Mouse (Mus musculus) lung, embryonic 15.5 days (tissue): ENCODE measurements around the gene Map1b. TPM values are rescaled to one million over a fixed set of nuclear protein-coding genes. Genes with fewer than 3 reads are reported as not detected.

Source experiments
- ATAC-seq: fragments of 200-750 bp; cut with Nextera tagmentation; 2 replicates; pipeline ENCODE4 v1.8.0; 2017; ENCODE audit warnings: moderate number of reproducible peaks, borderline replicate concordance; ENCODE audit not compliant: low FRiP score, low TSS enrichment; ENCODE audit errors: extremely low read depth
- H3K27ac ChIP-seq: fragments of 300-500 bp; sonication (generic); 2 replicates; pipeline ENCODE4 v1.5.1; 2015; ENCODE audit warnings: moderate library complexity, mild to moderate bottlenecking, inconsistent platforms
- H3K27me3 ChIP-seq: fragments of 300-500 bp; sonication (generic); 2 replicates; pipeline ENCODE4 v1.6.1; 2015; ENCODE audit warnings: inconsistent platforms
- H3K36me3 ChIP-seq: fragments of 300-500 bp; sonication (generic); 2 replicates; pipeline ENCODE4 v1.6.1; 2015; ENCODE audit warnings: inconsistent platforms
- H3K4me1 ChIP-seq: fragments of 300-500 bp; sonication (generic); 2 replicates; pipeline ENCODE4 v1.6.1; 2015; ENCODE audit warnings: inconsistent platforms
- H3K4me2 ChIP-seq: fragments of 300-500 bp; sonication (generic); 2 replicates; pipeline ENCODE4 v1.6.1; 2015; ENCODE audit warnings: inconsistent platforms, mild to moderate bottlenecking, moderate library complexity
- H3K4me3 ChIP-seq: fragments of 300-500 bp; sonication (generic); 2 replicates; pipeline ENCODE4 v1.5.1; 2015; ENCODE audit warnings: mild to moderate bottlenecking, inconsistent platforms
- H3K9ac ChIP-seq: fragments of 300-500 bp; sonication (generic); 2 replicates; pipeline ENCODE4 v1.6.1; 2015; ENCODE audit warnings: inconsistent platforms
- H3K9me3 ChIP-seq: fragments of 300-500 bp; sonication (generic); 2 replicates; pipeline ENCODE4 v1.6.1; 2016; ENCODE audit warnings: inconsistent platforms
- WGBS: fragments of 180-500 bp; shearing (Covaris S2); methylation state at CpG from one replicate; pipeline ENCODE4 v1.1.7; 2015; 5-methylcytosine and 5-hydroxymethylcytosine counted together
- polyA plus RNA-seq: library from polyadenylated mRNA; unstranded; fragments of >200 nt; fragmentation: Nextera tagmentation; extraction: Ambion mirVana; gene quantifications from 2 replicates; pipeline ENCODE4 v1.2.1, GENCODE M21; 2015

Map1b gene
- polyA plus RNA-seq, 1 experiment from 2014 or later = 76.4 TPM

GRCm38 (mm10) chr13:99550679-99551369 is 34.5 kb upstream of the Map1b start:
- Histone ChIP-seq H3K36me3 (no peaks in the 10 kb centered on the region), H3K27me3 (no peaks in the 10 kb centered on the region), H3K27ac (no peak overlapping the region), H3K9me3 (no peaks in the 10 kb centered on the region), H3K9ac (no peak overlapping the region), H3K4me3 (no peak overlapping the region), H3K4me2 (no peak overlapping the region), H3K4me1 (peaks cover 3% of the 10 kb centered on the region; the same call in 1 of the 2 replicates)
- 62% methylated on average over 12 of the region's 12 CpGs for WGBS
- ATAC-seq = no peak

- Histone ChIP-seq H3K4me2 (no peak overlapping the region), H3K27ac (no peak overlapping the region), H3K9ac (no peak overlapping the region), H3K27me3 (no peaks in the 10 kb centered on the region), H3K4me3 (no peak overlapping the region), H3K9me3 (no peaks in the 10 kb centered on the region), H3K4me1 (peaks cover 3% of the 10 kb centered on the region; the same call in 1 of the 2 replicates), H3K36me3 (no peaks in the 10 kb centered on the region)
- ATAC-seq = no peak
- WGBS = 74% methylated on average over 4 of the region's 4 CpGs
These were observed 33.7 kb upstream of the Map1b start for GRCm38 (mm10) chr13:99550060-99550459.

GRCm38 (mm10) chr13:99549584-99549983 is 33.2 kb upstream of the Map1b start:
- Histone ChIP-seq H3K4me3 (no peak overlapping the region), H3K36me3 (no peaks in the 10 kb centered on the region), H3K27me3 (no peaks in the 10 kb centered on the region), H3K9me3 (no peaks in the 10 kb centered on the region), H3K9ac (no peak overlapping the region), H3K4me1 (peaks cover 3% of the 10 kb centered on the region; the same call in 1 of the 2 replicates), H3K4me2 (no peak overlapping the region), H3K27ac (no peak overlapping the region)
- 38% methylated on average over 9 of the region's 9 CpGs for WGBS
- ATAC-seq = no peak

- Histone ChIP-seq H3K36me3 (no peaks in the 10 kb centered on the region), H3K9ac (no peak overlapping the region), H3K27me3 (no peaks in the 10 kb centered on the region), H3K4me3 (no peak overlapping the region), H3K4me1 (peaks cover 3% of the 10 kb centered on the region; the same call in 1 of the 2 replicates), H3K9me3 (no peaks in the 10 kb centered on the region), H3K4me2 (no peak overlapping the region), H3K27ac (no peak overlapping the region)
- WGBS = 58% methylated on average over 5 of the region's 5 CpGs
- no peak for ATAC-seq
These were observed 30.5 kb upstream of the Map1b start for GRCm38 (mm10) chr13:99546832-99547231.

GRCm38 (mm10) chr13:99545201-99545600 is 28.9 kb upstream of the Map1b start:
- 48% methylated on average over 6 of the region's 6 CpGs for WGBS
- H3K4me3 ChIP-seq = no peak overlapping the region
- no peak overlapping the region for H3K27ac ChIP-seq
- ATAC-seq = no peak
- H3K27me3 ChIP-seq = no peaks in the 10 kb centered on the region
- no peak overlapping the region for H3K9ac ChIP-seq
- H3K36me3 ChIP-seq = no peaks in the 10 kb centered on the region
- H3K4me2 ChIP-seq = no peak overlapping the region
- peaks cover 4% of the 10 kb centered on the region; the same call in 1 of the 2 replicates for H3K4me1 ChIP-seq
- no peaks in the 10 kb centered on the region for H3K9me3 ChIP-seq

GRCm38 (mm10) chr13:99541429-99542267 is 25.3 kb upstream of the Map1b start:
- Histone ChIP-seq H3K9me3 (no peaks in the 10 kb centered on the region), H3K9ac (no peak overlapping the region), H3K36me3 (no peaks in the 10 kb centered on the region), H3K4me2 (peak overlapping the region; percentile 41), H3K4me1 (peaks cover 13% of the 10 kb centered on the region; the same call in 1 of the 2 replicates), H3K4me3 (no peak overlapping the region), H3K27me3 (no peaks in the 10 kb centered on the region), H3K27ac (no peak overlapping the region)
- ATAC-seq = no peak
- 20% methylated on average over 20 of the region's 21 CpGs for WGBS

- no peaks in the 10 kb centered on the region for H3K27me3 ChIP-seq
- no peak for ATAC-seq
- no peak overlapping the region for H3K4me2 ChIP-seq
- H3K9ac ChIP-seq = no peak overlapping the region
- H3K27ac ChIP-seq = no peak overlapping the region
- no peaks in the 10 kb centered on the region for H3K9me3 ChIP-seq
- 53% methylated on average over 5 of the region's 5 CpGs for WGBS
- H3K36me3 ChIP-seq = no peaks in the 10 kb centered on the region
- peaks cover 13% of the 10 kb centered on the region; the same call in 1 of the 2 replicates for H3K4me1 ChIP-seq
- H3K4me3 ChIP-seq = no peak overlapping the region
These were observed 22.9 kb upstream of the Map1b start for GRCm38 (mm10) chr13:99539288-99539687.

- ATAC-seq = no peak
- H3K27me3 ChIP-seq = no peaks in the 10 kb centered on the region
- H3K4me3 ChIP-seq = no peak overlapping the region
- H3K9me3 ChIP-seq = no peaks in the 10 kb centered on the region
- H3K27ac ChIP-seq = no peak overlapping the region
- peaks cover 13% of the 10 kb centered on the region; the same call in 1 of the 2 replicates for H3K4me1 ChIP-seq
- 90% methylated on average over 11 of the region's 11 CpGs for WGBS
- H3K4me2 ChIP-seq = no peak overlapping the region
- H3K9ac ChIP-seq = no peak overlapping the region
- H3K36me3 ChIP-seq = no peaks in the 10 kb centered on the region
These were observed 22.5 kb upstream of the Map1b start for GRCm38 (mm10) chr13:99538851-99539250.

- WGBS = 21% methylated on average over 8 of the region's 8 CpGs
- Histone ChIP-seq H3K4me1 (peaks cover 13% of the 10 kb centered on the region; the same call in 1 of the 2 replicates), H3K9ac (no peak overlapping the region), H3K4me2 (no peak overlapping the region), H3K27ac (no peak overlapping the region), H3K36me3 (no peaks in the 10 kb centered on the region), H3K9me3 (no peaks in the 10 kb centered on the region), H3K27me3 (no peaks in the 10 kb centered on the region), H3K4me3 (no peak overlapping the region)
- ATAC-seq = no peak
These were observed 21.7 kb upstream of the Map1b start for GRCm38 (mm10) chr13:99537908-99538513.

- Histone ChIP-seq H3K9me3 (no peaks in the 10 kb centered on the region), H3K9ac (no peak overlapping the region), H3K36me3 (no peaks in the 10 kb centered on the region), H3K4me2 (no peak overlapping the region), H3K4me1 (no peaks in the 10 kb centered on the region), H3K27ac (no peak overlapping the region), H3K4me3 (no peak overlapping the region), H3K27me3 (no peaks in the 10 kb centered on the region)
- no peak for ATAC-seq
- WGBS = 58% methylated on average over 4 of the region's 4 CpGs
These were observed 12.1 kb upstream of the Map1b start for GRCm38 (mm10) chr13:99528456-99528855.

- Histone ChIP-seq H3K4me1 (no peaks in the 10 kb centered on the region), H3K27me3 (no peaks in the 10 kb centered on the region), H3K9ac (no peak overlapping the region), H3K9me3 (no peaks in the 10 kb centered on the region), H3K4me3 (no peak overlapping the region), H3K36me3 (no peaks in the 10 kb centered on the region), H3K4me2 (no peak overlapping the region), H3K27ac (no peak overlapping the region)
- no peak for ATAC-seq
These were observed 11.6 kb upstream of the Map1b start for GRCm38 (mm10) chr13:99527936-99528335.

GRCm38 (mm10) chr13:99525491-99525890 is 9.2 kb upstream of the Map1b start:
- H3K9ac ChIP-seq = no peak overlapping the region
- no peak for ATAC-seq
- 74% methylated on average over 8 of the region's 8 CpGs for WGBS
- H3K4me2 ChIP-seq = no peak overlapping the region
- no peaks in the 10 kb centered on the region for H3K4me1 ChIP-seq
- no peak overlapping the region for H3K27ac ChIP-seq
- no peaks in the 10 kb centered on the region for H3K27me3 ChIP-seq
- H3K4me3 ChIP-seq = no peak overlapping the region
- H3K36me3 ChIP-seq = no peaks in the 10 kb centered on the region
- no peaks in the 10 kb centered on the region for H3K9me3 ChIP-seq
